Mouse (Mus musculus) lung, embryonic 14.5 days (tissue): ENCODE measurements at regions not wholly inside any gene's neighbourhood (a gene's known extent, or its start where the extent isn't known, plus 50 kb on each side); places are given as distances from the start of the nearest gene placed in this dataset.

Experiments used
- ATAC-seq: fragments of 200-750 bp; cut with Nextera tagmentation; 2 replicates; pipeline ENCODE4 v1.8.0; 2017; ENCODE audit warnings: mild to moderate bottlenecking, moderate TSS enrichment, moderate library complexity; ENCODE audit not compliant: insufficient read depth
- DNase-seq: peaks from one replicate; pipeline ENCODE4 v3.0.0-alpha.2; 2015
- H3K27ac ChIP-seq: fragments of 300-500 bp; sonication (generic); 2 replicates; pipeline ENCODE4 v1.5.1; 2014; ENCODE audit warnings: low read depth, mild to moderate bottlenecking, moderate library complexity
- H3K27me3 ChIP-seq: fragments of 300-500 bp; sonication (generic); 2 replicates; pipeline ENCODE4 v1.6.1; 2014; ENCODE audit warnings: low read length, control low read depth; ENCODE audit not compliant: insufficient read depth
- H3K36me3 ChIP-seq: fragments of 300-500 bp; sonication (generic); 2 replicates; pipeline ENCODE4 v1.6.1; 2014; ENCODE audit warnings: control low read depth; ENCODE audit not compliant: insufficient read depth
- H3K4me1 ChIP-seq: fragments of 300-500 bp; sonication (generic); 2 replicates; pipeline ENCODE4 v1.6.1; 2014; ENCODE audit warnings: antibody characterized with exemption, control low read depth; ENCODE audit not compliant: insufficient read depth
- H3K4me2 ChIP-seq: fragments of 300-500 bp; sonication (generic); 2 replicates; pipeline ENCODE4 v1.6.1; 2014; ENCODE audit warnings: mild to moderate bottlenecking
- H3K4me3 ChIP-seq: fragments of 300-500 bp; sonication (generic); 2 replicates; pipeline ENCODE4 v1.5.1; 2014; ENCODE audit warnings: low read depth, low read length
- H3K9ac ChIP-seq: fragments of 300-500 bp; sonication (generic); 2 replicates; pipeline ENCODE4 v1.6.1; 2014
- H3K9me3 ChIP-seq: fragments of 300-500 bp; sonication (generic); 2 replicates; pipeline ENCODE4 v1.6.1; 2016; ENCODE audit warnings: low read depth, low read length, control low read depth
- CTCF ChIP-seq: IDR thresholded peaks from 2 replicates; pipeline ENCODE4 v1.5.1; 2016; ENCODE audit warnings: antibody characterized with exemption, low read depth
- WGBS: fragments of 180-500 bp; shearing (Covaris S2); extraction: QIAGEN DNeasy Blood & Tissue Kit; methylation state at CpG from one replicate; pipeline ENCODE4 v1.1.7; 2014; 5-methylcytosine and 5-hydroxymethylcytosine counted together

DNA sequence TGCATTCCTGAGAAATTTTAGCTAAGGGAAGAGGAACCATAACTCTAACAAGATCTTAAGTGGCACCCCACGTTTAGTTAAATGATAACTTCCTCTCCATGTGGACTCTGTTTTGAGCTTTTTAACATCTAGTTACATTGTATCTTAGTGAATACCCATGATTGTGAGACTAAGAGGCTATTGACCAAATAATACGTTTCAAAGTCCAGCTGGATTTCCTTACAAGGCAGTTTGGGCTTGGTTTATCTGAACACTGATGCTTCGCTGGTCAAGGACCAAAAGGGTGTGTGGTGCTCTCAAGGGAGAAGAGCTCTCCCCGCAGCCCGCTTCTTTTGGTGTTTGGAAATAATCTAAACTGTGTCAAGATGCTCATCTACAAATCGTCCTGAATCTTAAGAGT is 51.6 kb upstream of the Gm8994 start:
- Histone ChIP-seq H3K4me3 (no peak overlapping the region), H3K4me1 (no peaks in the 10 kb centered on the region), H3K36me3 (no peaks in the 10 kb centered on the region), H3K9ac (no peak overlapping the region), H3K27ac (no peak overlapping the region), H3K4me2 (no peak overlapping the region), H3K9me3 (no peaks in the 10 kb centered on the region), H3K27me3 (no peaks in the 10 kb centered on the region)
- TF ChIP-seq CTCF = no peak
- DNase-seq = no peak
- WGBS = 70% methylated on average over 6 of the region's 6 CpGs
- no peak for ATAC-seq

DNA sequence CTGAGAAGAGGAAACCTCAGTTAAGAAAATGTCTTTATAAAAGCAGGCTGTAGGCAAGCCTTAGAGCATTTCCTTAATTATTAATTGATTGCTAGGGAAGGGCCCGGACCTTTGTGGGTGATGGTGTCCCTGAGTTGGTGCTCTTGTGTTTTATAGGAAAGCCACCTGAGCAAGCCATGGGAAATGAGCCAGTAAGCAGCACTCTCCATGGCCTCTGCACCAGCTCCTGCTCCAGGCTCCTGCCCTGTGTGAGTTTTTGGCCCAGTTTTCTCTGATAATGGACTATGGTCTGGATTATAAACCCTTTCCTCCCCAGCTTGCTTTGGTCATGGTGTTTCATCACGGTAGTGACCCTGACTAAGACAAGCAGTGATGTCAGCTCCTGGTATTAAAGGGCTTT is 50.6 kb upstream of the Gm8994 start:
- Histone ChIP-seq H3K4me3 (no peak overlapping the region), H3K27ac (no peak overlapping the region), H3K4me1 (no peaks in the 10 kb centered on the region), H3K4me2 (no peak overlapping the region), H3K27me3 (no peaks in the 10 kb centered on the region), H3K9me3 (no peaks in the 10 kb centered on the region), H3K9ac (no peak overlapping the region), H3K36me3 (no peaks in the 10 kb centered on the region)
- WGBS = 68% methylated on average over 2 of the region's 2 CpGs
- TF ChIP-seq CTCF = no peak
- DNase-seq (no peak), ATAC-seq (no peak)
